Comparison of ENCODE assay signal across 16 mouse cellular contexts in the genomic region with DNA sequence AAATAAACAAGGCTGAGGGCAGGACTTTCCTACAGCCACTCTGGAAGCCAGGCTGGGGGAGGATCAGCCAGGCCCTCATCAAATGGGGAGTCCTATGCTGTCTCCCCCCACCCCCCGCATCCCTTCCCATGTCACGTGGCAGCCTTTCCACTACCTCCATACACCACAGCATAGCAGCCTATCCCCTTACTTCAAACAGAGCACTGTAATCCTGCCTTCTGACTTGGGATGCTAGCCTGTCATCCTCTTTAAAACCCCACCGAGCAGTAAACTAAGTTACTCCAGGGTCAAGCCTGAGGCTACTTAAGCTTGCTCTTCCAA.
DNase-seq lines count a peak whose midpoint lies in the region; ATAC-seq lines count a peak whose summit lies in the region.
"Had no signal": no experiment of that assay in that cellular context is flagged by ENCODE, and none has a peak within 500 bp of the region (broad histone marks: within the 10 kb centered on the region; RNA-seq: fewer than 3 reads in every experiment).

No protein-coding gene starts in this region.

- intact Hi-C loops in heart, postnatal 36 days (cut with DNase I), result no loop called here

- H3K9ac ChIP-seq in lung, embryonic 16.5 days (ENCODE audit: low read length), result no peak overlapping the region
- no peak overlapping the region for H3K9ac ChIP-seq in embryonic facial prominence, embryonic 12.5 days
- H3K9ac ChIP-seq in stomach, embryonic 14.5 days (replicated peaks; ENCODE audit: low read depth, low read length), result no peak overlapping the region
- H3K9ac ChIP-seq: liver, postnatal 0 days; neural tube, embryonic 13.5 days had no signal

- no peaks in the 10 kb centered on the region for H3K27me3 ChIP-seq in heart, embryonic 10.5 days (ENCODE audit: insufficient read depth, poor library complexity, severe bottlenecking)
- no peaks in the 10 kb centered on the region for H3K27me3 ChIP-seq in lung, embryonic 16.5 days (ENCODE audit: control insufficient read depth, insufficient read depth, low read depth, low read length)
- no peaks in the 10 kb centered on the region for H3K27me3 ChIP-seq in embryonic facial prominence, embryonic 12.5 days
- no peaks in the 10 kb centered on the region for H3K27me3 ChIP-seq in stomach, embryonic 14.5 days (ENCODE audit: control insufficient read depth, insufficient read depth, low read length)
- H3K27me3 ChIP-seq: megakaryocyte, embryonic 14.5 days; neural tube, embryonic 13.5 days had no signal

- H3K9me3 ChIP-seq in heart, embryonic 10.5 days, result peaks cover 7% of the 10 kb centered on the region; the same call in 1 of the 2 replicates
- H3K9me3 ChIP-seq in lung, embryonic 16.5 days (ENCODE audit: control insufficient read depth, low read length), result no peaks in the 10 kb centered on the region
- H3K9me3 ChIP-seq in embryonic facial prominence, embryonic 12.5 days, result no peaks in the 10 kb centered on the region
- no peaks in the 10 kb centered on the region for H3K9me3 ChIP-seq in stomach, embryonic 14.5 days (ENCODE audit: control insufficient read depth, low read depth, low read length)
- H3K9me3 ChIP-seq: neural tube, embryonic 13.5 days had no signal

- no peak overlapping the region for H3K4me3 ChIP-seq in heart, embryonic 10.5 days
- H3K4me3 ChIP-seq in lung, embryonic 16.5 days (ENCODE audit: low read length), result no peak overlapping the region
- H3K4me3 ChIP-seq in embryonic facial prominence, embryonic 12.5 days, result no peak overlapping the region
- no peak overlapping the region for H3K4me3 ChIP-seq in stomach, embryonic 14.5 days (ENCODE audit: low read depth, low read length)
- H3K4me3 ChIP-seq: megakaryocyte, embryonic 14.5 days; neural tube, embryonic 13.5 days had no signal

- peak overlapping the region; percentile 16; the same call in 1 of the 2 replicates for H3K27ac ChIP-seq in heart, embryonic 10.5 days
- no peak overlapping the region for H3K27ac ChIP-seq in lung, embryonic 16.5 days (ENCODE audit: low read length)
- peak overlapping the region; percentile 47; the same call in 1 of the 2 replicates for H3K27ac ChIP-seq in embryonic facial prominence, embryonic 12.5 days
- peak overlapping the region; percentile 52; the same call in 1 of the 2 replicates for H3K27ac ChIP-seq in stomach, embryonic 14.5 days (ENCODE audit: low read length)
- H3K27ac ChIP-seq: neural tube, embryonic 13.5 days had no signal

- 0 out of 2 replicates have a peak, but pooled peaks have one; percentile 31 for ATAC-seq in lung, embryonic 16.5 days (ENCODE audit: low read depth)
- ATAC-seq in embryonic facial prominence, embryonic 12.5 days (ENCODE audit: insufficient number of reproducible peaks, insufficient read depth, low FRiP score, low TSS enrichment), result peak; percentile 66
- ATAC-seq in stomach, embryonic 14.5 days (ENCODE audit: insufficient number of reproducible peaks, insufficient read depth, low FRiP score, low read depth), result peak; percentile 72; the same call in 1 of the 2 replicates
- ATAC-seq: hindbrain, embryonic 16.5 days; liver, postnatal 0 days had no signal

- DNase-seq in heart, embryonic 10.5 days (ENCODE audit: low spot score), result no peak
- no peak for DNase-seq in heart, postnatal 36 days
- no peak for DNase-seq in lung, postnatal 10 days
- DNase-seq in T-cell, adult 2 months (ENCODE audit: low spot score), result no peak
- no peak for DNase-seq in urinary bladder, adult 18-20 months (ENCODE audit: low spot score in 2 of 2)
- DNase-seq: adrenal gland, postnatal 25 days; cerebellum, postnatal 14 days; heart, adult 11 months; kidney, postnatal 10 days; liver, postnatal 0 days had no signal

- no peak overlapping the region for H3K4me2 ChIP-seq in lung, embryonic 16.5 days (ENCODE audit: low read depth, low read length)
- no peak overlapping the region for H3K4me2 ChIP-seq in embryonic facial prominence, embryonic 12.5 days (replicated peaks)
- H3K4me2 ChIP-seq in stomach, embryonic 14.5 days (replicated peaks; ENCODE audit: low read depth, low read length), result no peak overlapping the region
- H3K4me2 ChIP-seq: neural tube, embryonic 13.5 days had no signal

- no peaks in the 10 kb centered on the region; the same call in 1 of the 2 replicates for H3K4me1 ChIP-seq in heart, embryonic 10.5 days
- peaks cover 4% of the 10 kb centered on the region; the same call in 1 of the 2 replicates for H3K4me1 ChIP-seq in lung, embryonic 16.5 days (replicated peaks; ENCODE audit: control insufficient read depth, insufficient read depth, low read length)
- peaks cover 6% of the 10 kb centered on the region; the same call in 1 of the 2 replicates for H3K4me1 ChIP-seq in embryonic facial prominence, embryonic 12.5 days
- peaks cover 16% of the 10 kb centered on the region; the same call in 1 of the 2 replicates for H3K4me1 ChIP-seq in stomach, embryonic 14.5 days (ENCODE audit: control insufficient read depth, insufficient read depth, low read length)
- H3K4me1 ChIP-seq: megakaryocyte, embryonic 14.5 days had no signal

- 33% methylated on average over 3 of the region's 3 CpGs for WGBS in heart, embryonic 10.5 days
- 26% methylated on average over 3 of the region's 3 CpGs for WGBS in lung, embryonic 16.5 days
- 23% methylated on average over 3 of the region's 3 CpGs for WGBS in embryonic facial prominence, embryonic 12.5 days
- WGBS in stomach, embryonic 14.5 days, result 27% methylated on average over 3 of the region's 3 CpGs

- H3K36me3 ChIP-seq in heart, embryonic 10.5 days, result no peaks in the 10 kb centered on the region
- H3K36me3 ChIP-seq in lung, embryonic 16.5 days (ENCODE audit: control insufficient read depth, insufficient read depth, low read length), result no peaks in the 10 kb centered on the region
- H3K36me3 ChIP-seq in embryonic facial prominence, embryonic 12.5 days, result no peaks in the 10 kb centered on the region
- H3K36me3 ChIP-seq in stomach, embryonic 14.5 days (ENCODE audit: control insufficient read depth, insufficient read depth, low read length), result no peaks in the 10 kb centered on the region
- H3K36me3 ChIP-seq: neural tube, embryonic 13.5 days had no signal
